Mouse (Mus musculus) hindbrain, embryonic 16.5 days (tissue): ENCODE results near the gene Smim7. TPM values are rescaled to one million over a fixed set of nuclear protein-coding genes. Genes with fewer than 3 reads are reported as not detected.

Experiments used
- microRNA-seq: library from miRNA; unstranded; fragments of <30 nt; microRNA quantifications from one replicate; pipeline ENCODE4, GENCODE M21; 2017
- polyA plus RNA-seq: library from polyadenylated mRNA; unstranded; fragments of >200 nt; fragmentation: Nextera tagmentation; extraction: Ambion mirVana; gene quantifications from 2 replicates; pipeline ENCODE4 v1.2.1, GENCODE M21; 2015

Gene Smim7
- polyA plus RNA-seq, 1 experiment from 2014 or later, result 127 TPM

Small RNA genes within 50 kb of the gene (microRNA-seq; reads per million reads assigned to microRNA genes)
- gene Gm28019, result not detected

Other genes starting within 250 kb of the Smim7 start
- 51.9 and 58.4 TPM in 2 replicates for gene Eps15l1, start 149.6 kb downstream of the Smim7 start, polyA plus RNA-seq
- 1.2 and 1.4 TPM in 2 replicates for gene Calr3, start 127.2 kb downstream of the Smim7 start, polyA plus RNA-seq
- 16.0 and 16.4 TPM in 2 replicates for gene 1700030K09Rik, start 127.2 kb downstream of the Smim7 start, polyA plus RNA-seq
- gene Cherp, start 95.9 kb downstream of the Smim7 start, polyA plus RNA-seq, result 40.0 and 62.2 TPM in 2 replicates
- 5.7 and 8.2 TPM in 2 replicates for gene Slc35e1, start 78.5 kb downstream of the Smim7 start, polyA plus RNA-seq
- gene Med26, start 22.8 kb downstream of the Smim7 start, polyA plus RNA-seq, result 15.5 and 17.3 TPM in 2 replicates
- gene Tmem38a, start 967 bp upstream of the Smim7 start, polyA plus RNA-seq, result 41.8 and 42.9 TPM in 2 replicates
- gene Nwd1, start 75.6 kb upstream of the Smim7 start, polyA plus RNA-seq, result 3.5 and 3.6 TPM in 2 replicates
- gene Sin3b, start 152.2 kb upstream of the Smim7 start, polyA plus RNA-seq, result 176 and 177 TPM in 2 replicates
- 0.40 and 0.46 TPM in 2 replicates for gene F2rl3, start 190.8 kb upstream of the Smim7 start, polyA plus RNA-seq